Mouse (Mus musculus): ENCODE results near the gene Slc51a.
"Not testable (repeated sequence)": the region's sequence is repeated elsewhere in the genome, so short reads cannot be mapped to it uniquely, and the experiment has no call there.

Slc51a gene

GRCm38 (mm10) chr16:32464908-32465307 is 22.8 kb downstream of the Slc51a start:
- no peak for DNase-seq

GRCm38 (mm10) chr16:32463426-32463825 is 24.3 kb downstream of the Slc51a start:
- no peak for DNase-seq

- no peak for DNase-seq
These were observed 24.7 kb downstream of the Slc51a start for GRCm38 (mm10) chr16:32462950-32463349.

GRCm38 (mm10) chr16:32461713-32462112 is 26.0 kb downstream of the Slc51a start:
- no peak for DNase-seq

GRCm38 (mm10) chr16:32460518-32460917 is 27.2 kb downstream of the Slc51a start:
- DNase-seq: no peak

GRCm38 (mm10) chr16:32457589-32458386 is 29.9 kb downstream of the Slc51a start:
- DNase-seq: peak in 1 of 2 experiments; percentile 21

- DNase-seq: no peak
These were observed 30.9 kb downstream of the Slc51a start for GRCm38 (mm10) chr16:32456761-32457160.

- no peak for DNase-seq
These were observed 31.6 kb downstream of the Slc51a start for GRCm38 (mm10) chr16:32456086-32456485.

GRCm38 (mm10) chr16:32454646-32455045 is 33.0 kb downstream of the Slc51a start:
- DNase-seq: no peak

- DNase-seq: no peak
These were observed 34.6 kb downstream of the Slc51a start for GRCm38 (mm10) chr16:32453102-32453501.

- no peak for DNase-seq
These were observed 37.5 kb downstream of the Slc51a start for GRCm38 (mm10) chr16:32450133-32450532.

- DNase-seq: no peak
These were observed 38.0 kb downstream of the Slc51a start for GRCm38 (mm10) chr16:32449665-32450064.

- no peak for DNase-seq
These were observed 41.0 kb downstream of the Slc51a start for GRCm38 (mm10) chr16:32446563-32447138.

- DNase-seq: no peak
These were observed 42.1 kb downstream of the Slc51a start for GRCm38 (mm10) chr16:32445558-32445957.

- DNase-seq: not testable (repeated sequence)
These were observed 43.1 kb downstream of the Slc51a start for GRCm38 (mm10) chr16:32444615-32445014.

GRCm38 (mm10) chr16:32441432-32441831 is 46.2 kb downstream of the Slc51a start:
- DNase-seq: no peak

- no peak for DNase-seq
These were observed 50.4 kb downstream of the Slc51a start for GRCm38 (mm10) chr16:32437266-32437665.

- no peak for DNase-seq
These were observed 51.0 kb downstream of the Slc51a start for GRCm38 (mm10) chr16:32436657-32437056.

GRCm38 (mm10) chr16:32434691-32435090 is 53.0 kb downstream of the Slc51a start:
- no peak for DNase-seq

- DNase-seq: peak in 1 of 2 experiments; percentile 8
These were observed 53.6 kb downstream of the Slc51a start for GRCm38 (mm10) chr16:32434066-32434465.

GRCm38 (mm10) chr16:32433138-32433537 is 54.5 kb downstream of the Slc51a start:
- DNase-seq: no peak

- no peak for DNase-seq
These were observed 55.8 kb downstream of the Slc51a start for GRCm38 (mm10) chr16:32431926-32432325.

- no peak for DNase-seq
These were observed 56.6 kb downstream of the Slc51a start for GRCm38 (mm10) chr16:32431047-32431591.

- peak; percentile 62 to 69 for DNase-seq
These were observed 57.1 kb downstream of the Slc51a start, which contains the start of gene Pcyt1a for GRCm38 (mm10) chr16:32430474-32431046. Gene Pcyt1a (plus strand): TSS chr16:32430921.
